Mouse (Mus musculus) intestine, embryonic 14.5 days (tissue): ENCODE results near the gene Cep350. TPM values are rescaled to one million over a fixed set of nuclear protein-coding genes. Genes with fewer than 3 reads are reported as not detected.

ENCODE experiments used
- ATAC-seq: fragments of 200-750 bp; cut with Nextera tagmentation; replicated peaks from 2 replicates; pipeline ENCODE4 v1.8.0; 2017; ENCODE audit warnings: low read depth, moderate number of reproducible peaks, moderate TSS enrichment, moderate library complexity; ENCODE audit not compliant: low FRiP score, low TSS enrichment
- DNase-seq: peaks from one replicate; pipeline ENCODE4 v3.0.0-alpha.2; 2018; ENCODE audit warnings: low spot score
- H3K27ac ChIP-seq: fragments of 300-500 bp; sonication (generic); 2 replicates; pipeline ENCODE4 v1.5.1; 2014; ENCODE audit warnings: low read depth, mild to moderate bottlenecking, control low read depth
- H3K27me3 ChIP-seq: fragments of 300-500 bp; sonication (generic); replicated peaks from 2 replicates; pipeline ENCODE4 v1.6.1; 2014; ENCODE audit warnings: low read length, control low read depth; ENCODE audit not compliant: control insufficient read depth, insufficient read depth
- H3K36me3 ChIP-seq: fragments of 300-500 bp; sonication (generic); 2 replicates; pipeline ENCODE4 v1.6.1; 2014; ENCODE audit warnings: low read length, control low read depth; ENCODE audit not compliant: control insufficient read depth, insufficient read depth
- H3K4me1 ChIP-seq: fragments of 300-500 bp; sonication (generic); replicated peaks from 2 replicates; pipeline ENCODE4 v1.6.1; 2014; ENCODE audit warnings: low read length, control low read depth, mixed read lengths; ENCODE audit not compliant: control insufficient read depth, insufficient read depth
- H3K4me2 ChIP-seq: fragments of 300-500 bp; sonication (generic); 2 replicates; pipeline ENCODE4 v1.6.1; 2014; ENCODE audit warnings: low read length
- H3K4me3 ChIP-seq: fragments of 300-500 bp; sonication (generic); 2 replicates; pipeline ENCODE4 v1.5.1; 2014; ENCODE audit warnings: low read depth, low read length, control low read depth, mixed read lengths
- H3K9ac ChIP-seq: fragments of 300-500 bp; sonication (generic); 2 replicates; pipeline ENCODE4 v1.6.1; 2014; ENCODE audit warnings: mild to moderate bottlenecking, low read length
- H3K9me3 ChIP-seq: fragments of 300-500 bp; sonication (generic); 2 replicates; pipeline ENCODE4 v1.6.1; 2016; ENCODE audit warnings: low read length, control low read depth; ENCODE audit not compliant: control insufficient read depth
- WGBS: fragments of 180-500 bp; shearing (Covaris S2); extraction: QIAGEN DNeasy Blood & Tissue Kit; methylation state at CpG from one replicate; pipeline ENCODE4 v1.1.7; 2014; 5-methylcytosine and 5-hydroxymethylcytosine counted together
- polyA plus RNA-seq: library from polyadenylated mRNA; unstranded; fragments of >200 nt; fragmentation: Nextera tagmentation; extraction: Ambion mirVana; gene quantifications from 2 replicates; pipeline ENCODE4 v1.2.1, GENCODE M21; 2014

Gene Cep350
- polyA plus RNA-seq, 1 experiment from 2014 or later = 11.8 TPM

DNA sequence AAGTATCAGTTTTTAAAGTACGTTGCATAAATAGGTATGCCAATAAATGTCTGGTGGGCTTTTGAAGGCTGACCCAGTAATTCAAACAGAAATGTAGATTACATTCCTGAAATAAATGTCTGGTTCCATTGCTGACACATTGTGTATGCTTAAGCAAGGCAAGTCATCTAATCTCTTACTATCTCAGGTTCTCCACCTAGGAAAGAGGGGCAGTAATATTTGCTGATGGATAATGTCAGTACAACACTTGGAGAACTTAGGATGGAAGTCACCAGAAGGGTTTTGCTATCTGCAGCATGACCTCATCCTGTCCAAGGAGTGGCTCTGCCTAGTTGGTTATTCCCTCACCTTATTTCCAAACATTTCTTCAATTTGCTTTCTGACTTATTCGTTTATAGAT is 21.5 kb upstream of the Cep350 start:
- no peak overlapping the region for H3K4me3 ChIP-seq
- no peaks in the 10 kb centered on the region for H3K27me3 ChIP-seq
- H3K27ac ChIP-seq = no peak overlapping the region
- no peak overlapping the region for H3K9ac ChIP-seq
- no peak overlapping the region for H3K4me2 ChIP-seq
- no peaks in the 10 kb centered on the region for H3K9me3 ChIP-seq
- DNase-seq (no peak), ATAC-seq (peak; percentile 85)
- no peaks in the 10 kb centered on the region for H3K36me3 ChIP-seq
- peaks cover 6% of the 10 kb centered on the region; the same call in 1 of the 2 replicates for H3K4me1 ChIP-seq
- WGBS = 62% methylated on average over 2 of the region's 2 CpGs

DNA sequence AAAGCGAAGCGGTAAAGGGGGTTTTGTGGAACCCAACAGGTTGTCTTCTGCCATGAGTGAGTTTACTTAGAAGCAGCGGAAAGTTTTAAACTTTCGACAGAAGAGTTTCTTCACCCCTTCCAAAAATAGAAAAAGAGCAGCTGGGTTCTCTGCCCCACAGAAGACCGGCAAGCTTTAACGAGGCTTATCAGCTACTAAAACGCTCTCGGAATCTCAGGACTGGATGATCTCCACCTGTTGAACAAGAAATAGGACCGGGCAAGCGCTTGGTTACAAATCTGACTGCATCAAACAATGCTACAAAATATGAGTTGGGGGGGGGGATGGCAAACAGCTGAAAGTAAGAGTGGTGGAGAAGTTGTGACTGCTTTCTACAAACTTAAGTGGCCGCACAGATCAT is 17.3 kb upstream of the Cep350 start:
- 38% methylated on average over 11 of the region's 11 CpGs for WGBS
- Histone ChIP-seq H3K4me3 (no peak overlapping the region), H3K27ac (0 out of 2 replicates have a peak overlapping the region, but pooled peaks have one; percentile 9), H3K36me3 (no peaks in the 10 kb centered on the region), H3K4me2 (no peak overlapping the region), H3K4me1 (peaks cover 9% of the 10 kb centered on the region; the same call in 1 of the 2 replicates), H3K27me3 (no peaks in the 10 kb centered on the region), H3K9ac (no peak overlapping the region), H3K9me3 (no peaks in the 10 kb centered on the region)
- DNase-seq (no peak), ATAC-seq (no peak)

- Histone ChIP-seq H3K9me3 (no peaks in the 10 kb centered on the region), H3K4me3 (no peak overlapping the region), H3K27ac (no peak overlapping the region), H3K36me3 (no peaks in the 10 kb centered on the region), H3K4me1 (peaks cover 9% of the 10 kb centered on the region; the same call in 1 of the 2 replicates), H3K9ac (no peak overlapping the region), H3K4me2 (no peak overlapping the region), H3K27me3 (no peaks in the 10 kb centered on the region)
- DNase-seq (no peak), ATAC-seq (no peak)
- WGBS = 12% methylated on average over 2 of the region's 2 CpGs
These were observed 16.3 kb upstream of the Cep350 start for GRCm38 (mm10) chr1:155989387-155989786.

- DNase-seq (no peak), ATAC-seq (no peak)
- H3K4me2 ChIP-seq = no peak overlapping the region
- H3K4me3 ChIP-seq = no peak overlapping the region
- no peaks in the 10 kb centered on the region for H3K9me3 ChIP-seq
- H3K36me3 ChIP-seq = no peaks in the 10 kb centered on the region
- no peak overlapping the region for H3K27ac ChIP-seq
- no peaks in the 10 kb centered on the region for H3K27me3 ChIP-seq
- 63% methylated on average over 2 of the region's 2 CpGs for WGBS
- H3K9ac ChIP-seq = no peak overlapping the region
- peaks cover 9% of the 10 kb centered on the region; the same call in 1 of the 2 replicates for H3K4me1 ChIP-seq
These were observed 14.6 kb upstream of the Cep350 start for GRCm38 (mm10) chr1:155987625-155988024.

DNA sequence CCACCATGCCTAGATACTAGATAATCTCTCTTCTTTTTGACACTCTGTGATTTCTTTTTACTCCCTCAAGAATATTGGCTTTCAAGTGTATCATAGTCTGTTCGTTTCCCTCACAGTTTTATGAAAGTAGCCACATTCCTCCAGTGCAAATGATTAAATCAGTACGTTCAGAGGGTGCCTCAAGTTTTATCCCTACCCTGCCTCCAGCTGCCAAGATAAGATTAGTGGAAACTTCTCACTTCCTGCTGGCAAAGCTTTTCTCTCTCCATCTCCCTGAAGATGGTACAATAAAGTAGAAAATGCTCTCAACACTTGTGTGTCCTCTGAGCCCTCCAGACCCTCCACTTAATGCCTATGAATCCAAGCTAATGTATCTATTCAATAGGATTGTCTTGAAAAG is 1.9 kb upstream of the Cep350 start:
- Histone ChIP-seq H3K9me3 (no peaks in the 10 kb centered on the region), H3K4me3 (no peak overlapping the region), H3K27me3 (no peaks in the 10 kb centered on the region), H3K9ac (no peak overlapping the region), H3K4me2 (no peak overlapping the region), H3K36me3 (no peaks in the 10 kb centered on the region), H3K4me1 (peaks cover 14% of the 10 kb centered on the region), H3K27ac (no peak overlapping the region)
- 50% methylated on average over 2 of the region's 2 CpGs for WGBS
- ATAC-seq (no peak), DNase-seq (no peak)

GRCm38 (mm10) chr1:155973719-155974379 is 794 bp upstream of the Cep350 start:
- DNase-seq (peak; percentile 63), ATAC-seq (peak; percentile 7)
- 6% methylated on average over 19 of the region's 19 CpGs for WGBS

GRCm38 (mm10) chr1:155972146-155973067 is 648 bp downstream of the Cep350 start:
- Histone ChIP-seq H3K4me1 (peaks cover 17% of the 10 kb centered on the region), H3K27ac (peak overlapping the region; percentile 90), H3K9ac (peak overlapping the region; percentile 96)

More at GRCm38 (mm10) chr1:155973719-155974379, 794 bp upstream of the Cep350 start:
- H3K9ac ChIP-seq = peak overlapping the region; percentile 64
- H3K4me3 ChIP-seq = peak overlapping the region; percentile 94
- H3K9me3 ChIP-seq = no peaks in the 10 kb centered on the region
- H3K36me3 ChIP-seq = no peaks in the 10 kb centered on the region
- H3K27ac ChIP-seq = peak overlapping the region; percentile 90
- peak overlapping the region; percentile 79 for H3K4me2 ChIP-seq
- no peaks in the 10 kb centered on the region for H3K27me3 ChIP-seq
- peaks cover 17% of the 10 kb centered on the region for H3K4me1 ChIP-seq

GRCm38 (mm10) chr1:155949170-155949569 is 23.9 kb downstream of the Cep350 start:
- H3K27me3 ChIP-seq = no peaks in the 10 kb centered on the region
- no peak overlapping the region for H3K9ac ChIP-seq
- ATAC-seq (no peak), DNase-seq (no peak)
- H3K9me3 ChIP-seq = peaks cover 8% of the 10 kb centered on the region; the same call in 1 of the 2 replicates
- no peak overlapping the region for H3K27ac ChIP-seq
- H3K36me3 ChIP-seq = peaks cover 58% of the 10 kb centered on the region
- WGBS = 91% methylated on average over 2 of the region's 2 CpGs
- H3K4me2 ChIP-seq = no peak overlapping the region
- no peak overlapping the region for H3K4me3 ChIP-seq
- no peaks in the 10 kb centered on the region for H3K4me1 ChIP-seq

More at GRCm38 (mm10) chr1:155972146-155973067, 648 bp downstream of the Cep350 start:
- ATAC-seq (peak; percentile 66), DNase-seq (peak; percentile 81)
- Histone ChIP-seq H3K4me3 (peak overlapping the region; percentile 94), H3K4me2 (peak overlapping the region; percentile 74), H3K36me3 (no peaks in the 10 kb centered on the region), H3K9me3 (no peaks in the 10 kb centered on the region), H3K27me3 (no peaks in the 10 kb centered on the region)
- WGBS = 3% methylated on average over 37 of the region's 51 CpGs
